Mouse (Mus musculus): ENCODE results near the gene Rcc1.

Gene Rcc1

GRCm38 (mm10) chr4:132353481-132353885 is at the start of gene Rcc1:
Gene Rcc1, minus strand, starts transcription at chr4:132353605.
- DNase-seq (ENCODE audit: low spot score), result peak; percentile 94

GRCm38 (mm10) chr4:132401016-132401415 is 47.6 kb upstream of the Rcc1 start:
- no peak for DNase-seq (ENCODE audit: low spot score)

DNA sequence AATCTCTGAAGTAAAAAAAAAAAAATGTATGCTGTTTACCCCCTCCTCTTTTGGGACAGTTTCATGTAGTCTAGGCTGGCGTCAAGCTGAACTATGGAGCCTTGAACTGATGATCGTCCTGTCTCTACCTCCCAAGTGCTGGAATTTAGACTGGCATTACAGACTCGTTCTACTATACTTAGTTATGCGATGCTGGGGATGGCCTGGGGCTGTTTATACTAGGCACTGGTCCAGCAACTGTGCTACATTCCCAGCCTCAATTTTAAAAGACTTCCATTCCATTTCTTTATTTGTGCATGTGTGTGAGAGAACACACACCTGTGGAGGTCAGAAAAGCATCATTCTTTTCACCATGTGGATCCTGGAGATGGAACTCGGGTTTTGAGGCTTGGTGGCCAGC is 45.5 kb upstream of the Rcc1 start:
- no peak for DNase-seq (ENCODE audit: low spot score)

- no peak for DNase-seq (ENCODE audit: low spot score)
These were observed 44.8 kb upstream of the Rcc1 start for GRCm38 (mm10) chr4:132398045-132398774.

- no peak for DNase-seq (ENCODE audit: low spot score)
These were observed 43.7 kb upstream of the Rcc1 start for GRCm38 (mm10) chr4:132397120-132397519.

GRCm38 (mm10) chr4:132396251-132396650 is 42.8 kb upstream of the Rcc1 start:
- DNase-seq (ENCODE audit: low spot score), result no peak

DNA sequence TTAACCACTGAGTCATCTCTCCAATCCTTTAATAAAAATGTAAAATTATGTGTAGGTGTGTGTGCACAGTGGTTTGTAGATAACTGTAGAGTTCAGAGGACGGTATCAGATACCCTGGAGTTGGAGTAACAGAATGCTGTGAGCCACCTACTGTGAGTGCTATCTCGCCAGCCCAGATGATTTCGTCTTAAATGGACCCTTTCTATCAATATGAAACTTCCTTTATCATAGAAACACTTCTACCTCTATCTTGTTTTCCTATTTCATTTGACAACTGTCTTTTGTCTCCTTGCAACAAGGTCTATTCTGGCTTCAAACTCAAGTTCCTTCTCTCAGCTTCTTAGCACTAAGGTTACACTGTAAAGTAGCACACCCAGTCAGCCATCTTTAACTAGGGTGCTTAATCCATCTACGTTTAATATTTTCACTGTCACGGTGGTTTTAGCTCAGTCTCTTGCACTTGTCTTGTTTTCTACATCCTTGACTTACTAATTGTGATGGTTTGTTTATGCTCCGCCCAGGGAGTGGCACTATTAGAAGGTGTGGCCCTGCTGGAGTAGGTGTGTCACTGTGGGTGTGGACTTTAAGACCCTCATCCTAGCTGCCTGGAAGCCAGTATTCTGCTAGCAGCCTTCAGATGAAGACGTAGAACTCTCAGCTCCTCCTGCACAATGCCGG is 37.8 kb upstream of the Rcc1 start:
- no peak for DNase-seq (ENCODE audit: low spot score)

DNA sequence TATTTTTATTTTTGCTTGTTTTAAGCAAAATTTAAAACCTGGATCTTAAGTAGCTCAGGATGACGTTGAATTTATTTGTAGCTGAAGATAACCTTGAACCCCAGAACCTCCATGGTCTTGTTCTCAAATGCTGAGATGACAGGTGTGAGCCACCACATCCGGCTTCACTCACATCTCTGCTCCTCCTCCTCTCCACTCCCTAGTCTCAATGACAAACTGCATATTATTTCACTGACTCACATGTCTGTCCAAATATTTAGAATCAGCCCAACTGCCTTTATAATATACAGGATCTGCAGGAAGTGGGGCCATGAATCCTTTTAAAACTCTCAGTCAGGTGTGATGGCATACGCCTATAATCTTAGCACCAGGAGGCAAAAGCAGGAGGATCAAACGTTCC is 35.9 kb upstream of the Rcc1 start:
- peak; percentile 8 for DNase-seq (ENCODE audit: low spot score)

DNA sequence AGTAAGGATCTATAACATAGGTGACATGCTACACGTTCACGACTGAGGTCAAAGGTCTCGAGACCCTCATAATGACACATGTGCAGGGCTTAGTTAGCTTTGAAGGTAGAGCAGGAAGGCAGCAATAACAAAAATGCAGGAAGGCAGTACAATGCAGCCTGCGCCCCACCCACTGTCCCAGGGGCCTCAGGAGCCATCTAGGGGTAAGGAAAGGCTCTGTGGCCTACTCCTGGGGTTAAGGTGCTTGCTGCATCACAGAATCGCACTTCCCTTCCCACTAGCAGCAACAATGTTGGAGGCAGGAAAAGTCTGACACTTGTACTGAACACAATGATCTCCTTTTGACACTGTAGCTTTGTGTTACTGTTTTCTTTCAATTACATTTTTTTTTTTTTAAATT is 34.2 kb upstream of the Rcc1 start:
- DNase-seq (ENCODE audit: low spot score), result no peak

- DNase-seq (ENCODE audit: low spot score), result no peak
These were observed 33.4 kb upstream of the Rcc1 start for GRCm38 (mm10) chr4:132386846-132387245.

GRCm38 (mm10) chr4:132385771-132386410 is 32.5 kb upstream of the Rcc1 start:
- DNase-seq (ENCODE audit: low spot score), result no peak

- DNase-seq (ENCODE audit: low spot score), result no peak
These were observed 30.1 kb upstream of the Rcc1 start for GRCm38 (mm10) chr4:132383455-132383854.

DNA sequence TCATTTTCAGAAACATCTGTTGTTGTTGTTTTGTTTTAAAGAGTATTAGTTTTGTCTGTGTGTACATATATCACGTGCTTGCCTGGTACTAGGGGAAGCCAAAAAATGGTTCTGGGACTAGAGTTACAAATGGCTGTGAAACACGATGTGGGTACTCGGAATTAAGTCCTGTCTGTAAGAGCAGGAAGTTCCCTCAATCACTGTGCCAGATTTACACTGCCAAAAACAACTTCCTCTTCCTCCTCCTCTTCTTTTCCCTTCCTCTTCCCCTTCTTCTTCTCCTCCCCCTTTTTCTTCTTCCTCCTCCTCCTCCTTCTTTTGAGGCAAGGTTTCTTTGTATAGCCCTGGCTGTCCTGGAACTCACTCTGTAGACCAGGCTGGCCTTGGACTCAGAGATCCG is 28.9 kb upstream of the Rcc1 start:
- no peak for DNase-seq (ENCODE audit: low spot score)

GRCm38 (mm10) chr4:132380965-132381616 is 27.7 kb upstream of the Rcc1 start:
- DNase-seq (ENCODE audit: low spot score), result no peak

GRCm38 (mm10) chr4:132373820-132374219 is 20.4 kb upstream of the Rcc1 start:
- DNase-seq (ENCODE audit: low spot score), result no peak

DNA sequence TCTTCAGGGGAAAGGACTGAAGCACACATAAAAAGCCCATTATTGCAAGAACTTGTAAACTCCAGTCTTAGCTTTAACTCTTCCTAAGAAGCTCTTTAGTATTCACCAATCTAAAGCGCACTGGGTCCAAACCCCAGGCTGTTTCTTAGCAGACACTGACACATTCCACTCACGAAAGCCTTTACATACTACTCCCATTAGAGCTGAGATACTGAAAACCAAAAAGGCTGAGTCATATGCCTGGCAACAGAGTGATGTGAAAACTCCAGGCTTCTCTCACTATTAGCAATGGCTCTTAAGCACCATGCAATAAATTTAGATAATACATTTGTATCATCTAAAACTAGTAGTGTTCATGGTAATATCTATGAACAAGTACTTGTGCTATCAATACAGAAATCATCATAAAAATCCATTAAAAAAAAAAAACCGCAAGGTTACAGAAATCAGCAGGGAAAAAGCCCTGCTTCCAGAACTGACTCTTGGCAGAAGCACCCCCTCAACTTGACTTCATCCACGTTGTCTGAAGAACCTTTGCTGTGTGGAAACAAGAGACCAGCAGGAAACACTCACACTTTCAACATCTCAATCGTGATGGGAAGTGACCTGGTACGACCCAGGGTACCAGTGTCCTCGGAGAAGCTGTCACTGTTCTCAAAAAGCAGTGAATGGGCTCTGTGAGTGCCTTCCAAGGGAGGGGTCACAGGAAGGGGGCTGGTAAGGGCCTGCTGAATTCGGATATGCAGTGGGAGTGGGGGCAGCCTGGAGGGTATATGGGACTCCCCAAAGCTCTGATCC is 16.7 kb upstream of the Rcc1 start:
- no peak for DNase-seq (ENCODE audit: low spot score)

- DNase-seq (ENCODE audit: low spot score), result no peak
These were observed 14.2 kb upstream of the Rcc1 start for GRCm38 (mm10) chr4:132367480-132368201.

- no peak for DNase-seq (ENCODE audit: low spot score)
These were observed 12.2 kb upstream of the Rcc1 start for GRCm38 (mm10) chr4:132365450-132366060.

- DNase-seq (ENCODE audit: low spot score), result no peak
These were observed 10.1 kb upstream of the Rcc1 start for GRCm38 (mm10) chr4:132363487-132363886.

- no peak for DNase-seq (ENCODE audit: low spot score)
These were observed 6.1 kb upstream of the Rcc1 start for GRCm38 (mm10) chr4:132359510-132359909.

- DNase-seq (ENCODE audit: low spot score), result peak; percentile 32
These were observed 2.8 kb upstream of the Rcc1 start for GRCm38 (mm10) chr4:132356170-132356569.
